Mouse (Mus musculus) thymus, postnatal 0 days (tissue): ENCODE results near the gene Hoga1. TPM values are rescaled to one million over a fixed set of nuclear protein-coding genes. Genes with fewer than 3 reads are reported as not detected.
"Not testable (repeated sequence)": the region's sequence is repeated elsewhere in the genome, so short reads cannot be mapped to it uniquely, and the experiment has no call there.

Source experiments
- DNase-seq: peaks from one replicate; pipeline ENCODE4 v3.0.0-alpha.2; 2015; ENCODE audit warnings: low spot score
- polyA plus RNA-seq: library from polyadenylated mRNA; unstranded; fragments of >200 nt; fragmentation: Nextera tagmentation; extraction: Ambion mirVana; gene quantifications from 2 replicates; pipeline ENCODE4 v1.2.1, GENCODE M21; 2015

Hoga1 gene
- polyA plus RNA-seq, 1 experiment from 2014 or later, result 1.4 TPM

- DNase-seq, result peak; percentile 23
These were observed 23.2 kb downstream of the Hoga1 start for GRCm38 (mm10) chr19:42068441-42069240.

GRCm38 (mm10) chr19:42069241-42069525, 23.8 kb downstream of the Hoga1 start:
- no peak for DNase-seq

GRCm38 (mm10) chr19:42071221-42071620, 25.8 kb downstream of the Hoga1 start:
- no peak for DNase-seq

- DNase-seq, result no peak
These were observed 26.6 kb downstream of the Hoga1 start for GRCm38 (mm10) chr19:42071886-42072608.

- DNase-seq, result no peak
These were observed 27.4 kb downstream of the Hoga1 start for GRCm38 (mm10) chr19:42072802-42073201.

GRCm38 (mm10) chr19:42075051-42075450, 29.6 kb downstream of the Hoga1 start:
- DNase-seq, result no peak

- DNase-seq, result no peak
These were observed 30.6 kb downstream of the Hoga1 start for GRCm38 (mm10) chr19:42075992-42076391.

- DNase-seq, result no peak
These were observed 33.2 kb downstream of the Hoga1 start for GRCm38 (mm10) chr19:42078566-42078965.

GRCm38 (mm10) chr19:42079006-42079405, 33.6 kb downstream of the Hoga1 start:
- no peak for DNase-seq

- DNase-seq, result no peak
These were observed 34.5 kb downstream of the Hoga1 start for GRCm38 (mm10) chr19:42079950-42080349.

GRCm38 (mm10) chr19:42080469-42080868, 35.1 kb downstream of the Hoga1 start:
- no peak for DNase-seq

- not testable (repeated sequence) for DNase-seq
These were observed 36.2 kb downstream of the Hoga1 start for GRCm38 (mm10) chr19:42081613-42082012.

- no peak for DNase-seq
These were observed 40.3 kb downstream of the Hoga1 start for GRCm38 (mm10) chr19:42085690-42086089.

GRCm38 (mm10) chr19:42086166-42086565, 40.8 kb downstream of the Hoga1 start, which contains the start of gene Morn4:
TSS of gene Morn4 (minus strand) at chr19:42086357.
- DNase-seq, result peak; percentile 63

GRCm38 (mm10) chr19:42089103-42089747, 43.8 kb downstream of the Hoga1 start:
- DNase-seq, result peak; percentile 88

GRCm38 (mm10) chr19:42089748-42090595, 44.6 kb downstream of the Hoga1 start, which contains the start of gene Pi4k2a:
TSS of gene Pi4k2a (plus strand) at chr19:42090470.
- peak; percentile 100 for DNase-seq

GRCm38 (mm10) chr19:42090637-42091141, 45.3 kb downstream of the Hoga1 start:
- peak; percentile 47 for DNase-seq

GRCm38 (mm10) chr19:42099406-42099805, 54.0 kb downstream of the Hoga1 start:
- no peak for DNase-seq

GRCm38 (mm10) chr19:42104681-42105080, 59.3 kb downstream of the Hoga1 start:
- no peak for DNase-seq

- no peak for DNase-seq
These were observed 70.4 kb downstream of the Hoga1 start for GRCm38 (mm10) chr19:42115783-42116335.

GRCm38 (mm10) chr19:42118142-42118541, 72.7 kb downstream of the Hoga1 start:
- DNase-seq, result no peak
